Mouse (Mus musculus) liver, embryonic 14.5 days (tissue): ENCODE measurements at regions not wholly inside any gene's neighbourhood (a gene's known extent, or its start where the extent isn't known, plus 50 kb on each side); places are given as distances from the start of the nearest gene placed in this dataset.

Source experiments
- CTCF ChIP-seq: IDR thresholded peaks from 2 replicates; pipeline ENCODE4 v1.5.1; 2016; ENCODE audit warnings: antibody characterized with exemption, low read depth, control low read depth
- EP300 ChIP-seq: IDR thresholded peaks from 2 replicates; pipeline ENCODE4 v1.6.1; 2016; ENCODE audit warnings: antibody characterized with exemption, low read depth

DNA sequence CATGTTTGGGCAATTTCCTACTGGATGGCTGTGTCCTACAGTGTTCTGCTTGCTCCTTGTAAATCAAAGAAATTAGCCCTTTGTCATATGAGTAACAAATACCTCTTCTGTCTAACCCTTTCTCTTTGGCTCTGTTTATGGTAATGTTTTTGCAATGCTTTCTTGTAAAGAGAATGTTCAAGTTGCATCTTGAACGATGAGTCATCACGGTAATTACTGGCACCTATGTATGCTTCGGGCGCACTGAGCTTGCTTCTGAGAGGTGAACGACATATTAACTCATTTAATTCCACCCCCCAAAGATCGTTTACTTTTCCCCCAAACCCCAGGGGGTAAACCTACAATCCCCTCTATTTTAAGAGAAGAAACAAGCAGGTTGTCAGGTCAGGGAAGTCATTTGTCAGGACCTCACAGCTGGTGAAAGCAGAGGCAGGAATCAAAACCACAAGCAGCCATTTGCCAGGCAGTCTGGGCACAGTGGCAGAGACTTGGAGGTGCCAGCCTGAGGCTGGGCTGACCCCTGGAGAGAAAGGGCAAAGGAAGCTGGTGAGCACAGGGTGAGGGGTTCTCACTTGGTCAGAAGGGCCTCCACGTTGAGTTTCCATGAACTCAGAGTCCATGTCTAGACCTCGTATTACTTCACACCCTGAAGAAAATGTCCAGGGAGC, 87.6 kb upstream of the Atp1a1 start:
- no peak for TF ChIP-seq CTCF
- TF ChIP-seq EP300 = no peak
